Mouse (Mus musculus) layer of hippocampus, adult 9-11 months (tissue): ENCODE results near the gene Dnajc28.

ENCODE experiments used
- DNase-seq: peaks from one replicate; pipeline ENCODE4 v3.0.0; 2022

Dnajc28 gene

DNA sequence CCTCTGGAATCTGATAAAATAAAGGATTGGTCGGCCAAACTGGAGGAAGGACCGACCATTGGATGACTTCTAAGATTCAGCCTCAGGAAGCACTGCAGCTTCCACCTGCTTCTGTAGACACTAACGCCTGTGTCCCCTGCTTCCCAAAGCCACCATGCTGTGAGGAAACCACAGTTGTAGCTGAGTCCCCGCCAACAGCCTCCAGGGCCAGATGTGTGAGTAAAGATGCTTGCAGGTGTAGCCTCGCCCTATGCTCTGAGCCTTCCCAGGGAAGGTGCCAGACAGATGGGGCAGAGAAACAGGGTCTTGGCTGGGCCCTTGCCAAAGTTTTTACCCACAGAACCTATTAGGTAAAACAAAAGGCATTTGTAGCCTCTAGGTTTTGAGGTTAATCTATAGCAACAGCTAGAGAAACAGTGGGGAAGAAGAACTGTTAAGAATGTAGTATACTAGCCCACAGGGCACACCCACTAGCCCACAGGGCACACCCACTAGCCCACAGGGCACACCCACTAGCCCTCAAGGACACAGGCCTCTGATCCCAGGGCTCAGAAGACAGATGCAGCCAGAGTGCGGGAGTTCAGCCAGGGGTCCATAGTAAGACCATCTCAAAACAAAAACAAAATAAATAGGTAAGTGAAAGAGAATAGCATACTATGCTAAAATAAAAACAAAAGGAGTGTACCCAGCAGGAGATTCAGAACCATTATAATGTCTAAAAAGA lies 30.9 kb downstream of the Dnajc28 start:
- DNase-seq, result no peak

DNA sequence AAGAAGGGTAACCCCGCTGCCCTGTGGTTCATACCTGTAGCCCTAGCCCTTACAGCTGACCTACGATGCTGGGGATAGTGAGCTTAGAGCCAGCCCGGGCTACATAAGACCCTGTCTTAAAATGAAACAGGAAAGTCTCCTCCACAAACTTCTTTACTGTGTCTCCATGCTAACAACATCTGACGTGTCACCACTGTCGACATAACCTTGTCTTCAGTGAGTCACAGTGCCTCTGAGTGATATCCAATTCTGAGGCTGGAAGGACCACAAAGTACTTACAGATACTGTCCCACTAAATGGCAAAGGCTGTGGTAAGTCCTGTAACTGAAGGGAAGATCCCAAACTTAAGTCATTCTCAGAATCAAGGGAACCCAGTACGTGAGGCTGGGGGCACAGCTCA lies 32.6 kb downstream of the Dnajc28 start:
- DNase-seq, result no peak

DNA sequence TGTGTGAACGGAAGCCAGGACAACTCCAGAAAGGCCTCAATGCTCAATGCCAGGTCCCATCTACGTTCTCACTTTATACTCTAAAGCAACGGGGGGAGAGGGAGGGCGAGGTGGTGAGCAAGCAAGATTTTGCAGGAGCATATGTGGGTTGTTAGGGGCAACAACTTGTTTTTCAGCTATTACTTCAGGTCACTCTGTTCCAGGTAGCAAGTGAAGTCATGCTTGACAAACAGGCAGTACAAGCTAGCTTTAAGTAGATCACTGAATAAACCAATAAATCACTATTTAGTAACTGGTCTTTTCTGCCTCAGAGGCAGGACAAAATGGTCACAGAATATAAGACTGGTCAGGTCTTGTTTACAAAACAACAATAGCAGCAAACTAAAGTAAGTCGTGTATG lies 33.2 kb downstream of the Dnajc28 start:
- DNase-seq, result no peak

DNA sequence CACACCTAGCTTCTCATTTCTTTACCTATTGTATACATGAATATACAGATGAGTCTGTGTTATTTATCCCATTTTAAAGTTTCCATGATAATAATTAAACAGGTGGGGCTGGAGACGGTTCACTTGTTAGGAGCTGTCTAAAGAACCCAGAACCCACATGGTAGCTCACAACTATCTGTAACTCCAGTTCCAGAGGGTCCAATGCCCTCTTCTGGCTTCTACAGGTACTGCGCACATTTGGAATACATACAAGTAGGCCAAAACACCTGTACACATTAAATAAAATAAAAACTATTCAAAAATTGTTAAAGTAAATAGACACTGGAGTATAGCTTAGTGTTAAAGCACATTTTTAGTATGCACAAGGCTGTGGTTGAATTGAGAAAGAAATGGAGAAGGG lies 36.5 kb downstream of the Dnajc28 start:
- DNase-seq, result no peak

DNA sequence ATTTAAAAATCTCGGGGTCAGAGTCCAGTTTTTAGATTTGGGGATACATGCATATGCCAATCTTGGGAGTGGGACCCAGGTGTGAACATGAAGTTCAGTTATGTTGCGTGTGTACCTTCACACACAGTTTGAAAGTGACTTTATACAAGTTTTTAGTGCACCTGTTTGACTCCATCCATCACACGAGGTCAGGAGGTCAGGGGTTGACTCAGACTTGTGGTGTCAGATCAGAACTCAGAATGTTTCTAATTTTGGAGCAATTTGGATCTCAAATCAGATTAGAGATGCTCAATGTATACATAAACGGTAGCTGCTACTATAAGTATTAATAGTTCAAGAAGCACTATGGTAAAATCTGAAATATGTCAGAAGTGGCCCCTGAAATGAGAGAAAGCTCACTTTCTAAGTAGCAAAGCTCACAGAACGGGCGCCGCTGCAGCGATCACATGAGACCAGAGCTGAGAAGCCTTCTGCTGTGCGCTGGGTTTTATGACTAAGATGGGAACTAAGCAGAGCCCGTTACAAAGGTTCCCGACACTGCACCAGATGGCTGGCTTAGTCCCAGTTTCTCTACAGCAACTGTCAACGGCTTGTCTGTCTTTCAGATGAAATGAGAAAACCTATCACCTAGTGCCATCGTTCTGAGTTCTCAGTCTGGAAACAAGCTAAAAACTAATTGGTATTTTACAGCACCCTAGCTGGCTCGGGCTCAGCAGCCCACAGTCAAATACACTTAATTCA lies 39.7 kb downstream of the Dnajc28 start:
- DNase-seq, result peak; percentile 54

DNA sequence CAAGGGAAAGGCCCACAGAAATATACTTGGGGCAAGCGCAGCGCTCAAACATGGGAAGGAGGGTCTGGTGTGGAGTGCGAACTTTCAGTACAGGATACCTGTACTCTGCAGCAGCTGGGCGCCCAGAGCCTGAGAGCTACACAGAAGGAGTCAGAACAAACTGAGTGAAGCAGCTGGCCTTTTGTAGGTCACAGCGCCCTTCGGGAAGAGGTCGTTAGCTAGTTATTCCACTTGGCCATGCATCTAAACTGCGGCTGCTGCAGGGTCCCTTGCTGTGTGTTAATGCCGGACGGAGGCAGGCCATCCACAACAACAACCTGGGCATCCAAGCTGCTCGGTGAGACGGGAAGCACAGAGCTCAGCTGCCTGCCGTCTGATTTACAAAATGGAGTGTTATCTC lies 43.7 kb downstream of the Dnajc28 start:
- no peak for DNase-seq

DNA sequence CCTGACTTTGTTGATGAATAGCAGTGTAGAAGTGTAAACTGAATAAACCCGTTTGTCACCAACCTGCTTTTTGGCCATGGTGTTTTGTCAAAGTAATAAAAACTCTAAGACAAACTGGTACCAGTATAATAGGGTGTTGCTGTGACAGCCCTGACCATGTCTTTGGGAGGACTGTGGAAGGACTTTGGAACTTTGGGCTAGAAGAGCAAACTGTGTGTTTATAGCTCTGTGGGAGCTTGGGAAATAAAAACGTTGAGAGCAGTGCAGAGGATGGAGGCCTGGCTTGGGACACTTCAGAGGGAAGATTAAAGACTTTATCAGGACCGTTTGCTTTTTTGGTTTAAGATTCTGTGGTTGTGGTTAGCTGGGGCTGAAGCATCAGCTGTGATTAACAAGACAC lies 47.7 kb downstream of the Dnajc28 start:
- DNase-seq, result no peak

DNA sequence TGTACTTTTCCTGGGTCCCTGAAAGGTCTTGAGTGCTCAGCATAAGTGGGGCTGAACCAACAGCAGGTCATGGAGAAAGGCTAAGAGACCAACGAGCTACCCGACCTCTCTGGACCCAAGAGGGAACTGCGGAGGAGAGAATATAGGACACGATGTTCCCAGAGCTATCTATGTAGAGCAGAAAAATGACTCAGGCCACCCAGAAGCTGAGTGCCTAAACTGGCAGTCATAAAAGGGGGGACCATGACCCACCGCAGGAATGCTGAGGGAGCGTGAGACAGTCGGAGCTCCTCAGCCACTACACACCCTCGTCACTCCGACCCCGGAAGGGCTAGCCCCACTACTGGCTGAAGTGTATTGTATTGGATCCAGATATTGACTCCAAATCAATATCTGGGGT lies 49.9 kb downstream of the Dnajc28 start:
- DNase-seq, result no peak

DNA sequence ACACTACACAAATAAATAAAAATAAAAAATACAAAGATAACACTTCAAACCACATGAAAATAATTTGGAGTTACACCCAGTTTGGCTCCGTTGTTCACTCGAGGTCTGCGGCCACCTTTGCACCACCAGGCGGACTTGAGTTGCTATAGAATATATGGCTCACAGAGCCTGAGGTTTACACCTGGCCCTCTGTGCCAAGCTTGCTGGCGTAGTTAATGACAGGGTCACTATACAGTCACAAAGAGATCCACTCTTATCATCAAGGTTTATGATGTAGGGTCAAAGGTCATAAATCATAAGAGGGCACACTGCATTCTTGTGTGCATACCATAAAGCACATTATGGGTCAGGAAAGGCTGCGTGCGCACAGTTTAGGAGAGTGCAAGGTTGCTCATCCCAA lies 52.8 kb downstream of the Dnajc28 start:
- DNase-seq, result no peak

DNA sequence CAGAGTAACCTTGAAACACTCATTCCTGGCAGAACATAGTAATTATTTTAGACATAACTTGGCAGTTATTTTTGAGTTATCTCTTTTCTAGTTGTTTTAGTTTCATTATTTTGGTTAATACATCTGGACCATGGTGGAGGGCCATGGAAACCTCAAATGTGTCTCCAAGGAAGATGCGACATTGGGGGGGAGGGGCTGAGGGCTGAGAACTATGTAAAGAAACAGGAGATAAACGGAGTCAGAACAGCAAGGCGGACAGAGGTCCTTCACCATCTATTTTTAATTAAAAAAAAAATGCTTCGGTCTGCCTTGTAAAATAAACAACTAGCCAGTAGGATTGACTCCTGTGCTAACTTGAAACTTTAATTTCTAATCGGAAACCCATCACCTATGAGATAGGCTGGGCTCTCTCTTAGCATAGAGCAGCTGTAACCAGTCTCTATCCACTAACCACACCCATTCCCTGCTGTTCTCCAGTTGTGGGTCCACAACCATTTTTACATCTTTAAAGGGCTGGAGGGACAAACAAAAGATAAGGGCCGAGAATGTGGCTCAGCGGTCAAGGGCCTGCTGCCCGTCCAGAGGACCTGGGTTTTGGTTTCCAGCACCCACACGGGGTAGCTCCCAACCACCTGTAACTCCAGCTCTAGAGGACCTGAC lies 53.4 kb downstream of the Dnajc28 start:
- DNase-seq, result no peak

DNA sequence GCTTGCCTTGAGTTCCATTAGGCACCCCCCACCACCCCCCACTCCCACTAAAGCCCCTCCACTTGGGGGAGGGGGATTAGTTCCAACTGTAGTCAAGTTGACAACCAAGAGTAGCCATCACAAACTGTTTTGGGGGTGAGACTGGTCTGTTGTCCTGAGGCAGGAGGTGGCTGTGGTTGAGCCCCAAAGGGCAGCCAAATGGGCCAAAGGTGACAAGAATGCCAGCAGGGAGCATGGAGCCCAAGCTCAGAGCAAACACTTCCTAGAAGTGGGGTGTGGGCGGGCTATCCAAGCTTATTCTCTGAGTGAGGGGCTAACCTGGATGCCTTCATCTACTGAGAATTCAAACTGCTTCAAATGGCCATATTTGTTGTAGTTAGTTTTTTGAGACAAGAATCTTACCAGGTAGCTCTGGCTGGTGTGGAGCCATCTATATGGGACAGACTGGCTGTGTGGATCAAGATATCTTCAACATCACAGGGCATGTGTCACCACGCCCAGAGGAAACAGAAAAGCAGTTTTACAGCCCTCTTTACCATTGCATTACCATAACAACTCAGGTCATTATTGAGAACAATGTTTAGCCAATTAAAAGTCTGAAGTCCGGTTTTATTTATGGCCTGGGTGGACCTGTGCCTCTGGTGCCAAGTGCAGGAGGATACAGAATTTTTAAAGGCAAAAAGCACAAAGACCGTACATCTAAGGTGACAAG lies 54.1 kb downstream of the Dnajc28 start:
- no peak for DNase-seq
